Mouse (Mus musculus): ENCODE results near the gene Rac2. TPM values are rescaled to one million over a fixed set of nuclear protein-coding genes. Genes with fewer than 3 reads are reported as not detected.

The Rac2 gene
- polyA plus RNA-seq, 1 experiment: 552 TPM

GRCm38 (mm10) chr15:78554545-78555313, 17.9 kb downstream of the Rac2 start:
- peaks cover 12% of the 10 kb centered on the region for H3K4me1 ChIP-seq (ENCODE audit: control insufficient read depth, insufficient read depth, low read length)
- no peak for TF ChIP-seq CTCF (IDR thresholded peaks at IDR 0.05; ENCODE audit: low read depth, low read length)
- TF ChIP-seq POLR2A (IDR thresholded peaks at IDR 0.05; ENCODE audit: borderline replicate concordance, low read depth, low read length): no peak
- no peak overlapping the region for H3K4me3 ChIP-seq (ENCODE audit: insufficient read depth, low read length)
- H3K27ac ChIP-seq (ENCODE audit: insufficient read depth, low read depth, low read length): no peak overlapping the region

GRCm38 (mm10) chr15:78549189-78549734, 23.3 kb downstream of the Rac2 start:
- TF ChIP-seq CTCF (IDR thresholded peaks at IDR 0.05; ENCODE audit: low read depth, low read length): no peak
- no peak for TF ChIP-seq POLR2A (IDR thresholded peaks at IDR 0.05; ENCODE audit: borderline replicate concordance, low read depth, low read length)
- H3K4me1 ChIP-seq (ENCODE audit: control insufficient read depth, insufficient read depth, low read length): peaks cover 2% of the 10 kb centered on the region; the same call in 1 of the 2 replicates
- H3K4me3 ChIP-seq (ENCODE audit: insufficient read depth, low read length): no peak overlapping the region
- no peak overlapping the region for H3K27ac ChIP-seq (ENCODE audit: insufficient read depth, low read depth, low read length)

GRCm38 (mm10) chr15:78548711-78549110, 23.9 kb downstream of the Rac2 start:
- no peak overlapping the region for H3K4me3 ChIP-seq (ENCODE audit: insufficient read depth, low read length)
- no peak overlapping the region for H3K27ac ChIP-seq (ENCODE audit: insufficient read depth, low read depth, low read length)
- H3K4me1 ChIP-seq (ENCODE audit: control insufficient read depth, insufficient read depth, low read length): peaks cover under 1% of the 10 kb centered on the region; the same call in 1 of the 2 replicates
- TF ChIP-seq POLR2A (IDR thresholded peaks at IDR 0.05; ENCODE audit: borderline replicate concordance, low read depth, low read length) (no peak), CTCF (IDR thresholded peaks at IDR 0.05; ENCODE audit: low read depth, low read length) (no peak)

GRCm38 (mm10) chr15:78548336-78548665, 24.3 kb downstream of the Rac2 start:
- Histone ChIP-seq H3K4me1 (ENCODE audit: control insufficient read depth, insufficient read depth, low read length) (no peaks in the 10 kb centered on the region), H3K27ac (ENCODE audit: insufficient read depth, low read depth, low read length) (no peak overlapping the region), H3K4me3 (ENCODE audit: insufficient read depth, low read length) (no peak overlapping the region)
- TF ChIP-seq CTCF (IDR thresholded peaks at IDR 0.05; ENCODE audit: low read depth, low read length) (no peak), POLR2A (IDR thresholded peaks at IDR 0.05; ENCODE audit: borderline replicate concordance, low read depth, low read length) (no peak)

GRCm38 (mm10) chr15:78547415-78548335, 24.9 kb downstream of the Rac2 start:
- no peak overlapping the region for H3K4me3 ChIP-seq (ENCODE audit: insufficient read depth, low read length)
- H3K4me1 ChIP-seq (ENCODE audit: control insufficient read depth, insufficient read depth, low read length): no peaks in the 10 kb centered on the region
- no peak overlapping the region for H3K27ac ChIP-seq (ENCODE audit: insufficient read depth, low read depth, low read length)
- TF ChIP-seq POLR2A (IDR thresholded peaks at IDR 0.05; ENCODE audit: borderline replicate concordance, low read depth, low read length): no peak

GRCm38 (mm10) chr15:78546060-78546459, 26.5 kb downstream of the Rac2 start:
- no peak for TF ChIP-seq CTCF (IDR thresholded peaks at IDR 0.05; ENCODE audit: low read depth, low read length)
- no peak for TF ChIP-seq POLR2A (IDR thresholded peaks at IDR 0.05; ENCODE audit: borderline replicate concordance, low read depth, low read length)
- H3K4me3 ChIP-seq (ENCODE audit: insufficient read depth, low read length): no peak overlapping the region

GRCm38 (mm10) chr15:78544561-78545001, 28.0 kb downstream of the Rac2 start, which contains the start of gene Sstr3:
Gene Sstr3 (minus strand): TSS chr15:78544685.
- H3K27ac ChIP-seq (ENCODE audit: insufficient read depth, low read depth, low read length): no peak within 1 kb of the TSS

More at GRCm38 (mm10) chr15:78546060-78546459, 26.5 kb downstream of the Rac2 start:
- Histone ChIP-seq H3K27ac (ENCODE audit: insufficient read depth, low read depth, low read length) (no peak overlapping the region), H3K4me1 (ENCODE audit: control insufficient read depth, insufficient read depth, low read length) (no peaks in the 10 kb centered on the region)

GRCm38 (mm10) chr15:78544041-78544440, 28.5 kb downstream of the Rac2 start:
- no peaks in the 10 kb centered on the region for H3K4me1 ChIP-seq (ENCODE audit: control insufficient read depth, insufficient read depth, low read length)

More at GRCm38 (mm10) chr15:78544561-78545001, 28.0 kb downstream of the Rac2 start, which contains the start of gene Sstr3:
- Histone ChIP-seq H3K4me1 (ENCODE audit: control insufficient read depth, insufficient read depth, low read length) (no peaks in the 10 kb centered on the region), H3K4me3 (ENCODE audit: insufficient read depth, low read length) (no peak within 1 kb of the TSS)
- TF ChIP-seq CTCF (IDR thresholded peaks at IDR 0.05; ENCODE audit: low read depth, low read length): no peak
- no peak for TF ChIP-seq POLR2A (IDR thresholded peaks at IDR 0.05; ENCODE audit: borderline replicate concordance, low read depth, low read length)

GRCm38 (mm10) chr15:78542767-78543303, 29.7 kb downstream of the Rac2 start:
- Histone ChIP-seq H3K4me3 (ENCODE audit: insufficient read depth, low read length) (no peak overlapping the region), H3K4me1 (ENCODE audit: control insufficient read depth, insufficient read depth, low read length) (no peaks in the 10 kb centered on the region)
- no peak for TF ChIP-seq POLR2A (IDR thresholded peaks at IDR 0.05; ENCODE audit: borderline replicate concordance, low read depth, low read length)
- no peak for TF ChIP-seq CTCF (IDR thresholded peaks at IDR 0.05; ENCODE audit: low read depth, low read length)

More at GRCm38 (mm10) chr15:78544041-78544440, 28.5 kb downstream of the Rac2 start:
- H3K27ac ChIP-seq (ENCODE audit: insufficient read depth, low read depth, low read length): no peak overlapping the region
- TF ChIP-seq POLR2A (IDR thresholded peaks at IDR 0.05; ENCODE audit: borderline replicate concordance, low read depth, low read length) (no peak), CTCF (IDR thresholded peaks at IDR 0.05; ENCODE audit: low read depth, low read length) (no peak)
- H3K4me3 ChIP-seq (ENCODE audit: insufficient read depth, low read length): no peak overlapping the region

More at GRCm38 (mm10) chr15:78542767-78543303, 29.7 kb downstream of the Rac2 start:
- no peak overlapping the region for H3K27ac ChIP-seq (ENCODE audit: insufficient read depth, low read depth, low read length)

Measured in bone marrow macrophage, adult 2 months (primary cell).